Mouse (Mus musculus): ENCODE results near the gene Fosl1. TPM values are rescaled to one million over a fixed set of nuclear protein-coding genes. Genes with fewer than 3 reads are reported as not detected.

The Fosl1 gene
- polyA plus RNA-seq, 1 experiment = not detected

DNA sequence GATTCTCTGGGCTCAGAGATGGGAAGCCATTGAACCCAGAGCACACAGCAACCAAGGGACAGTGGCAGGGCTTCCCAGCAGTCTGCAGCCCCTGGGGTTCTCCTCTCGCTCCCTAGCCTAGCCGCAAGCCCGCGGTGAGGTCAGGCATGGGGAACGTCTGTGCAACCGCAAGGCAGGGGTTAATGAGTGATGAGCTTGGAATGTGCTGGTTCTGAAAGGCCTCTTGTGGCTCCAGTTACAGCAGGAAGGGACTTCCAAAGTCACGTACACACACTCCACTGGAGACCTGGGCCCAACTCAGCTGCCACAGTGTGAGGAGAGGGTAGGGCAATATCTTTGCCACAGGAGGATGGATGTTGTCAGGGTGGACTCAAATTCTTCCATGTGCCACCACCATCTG lies 2.4 kb upstream of the Fosl1 start:
- WGBS = 56% methylated on average over 7 of the region's 7 CpGs
- no peak overlapping the region for H3K4me3 ChIP-seq (replicated peaks; ENCODE audit: control insufficient read depth, low read depth, low read length)
- no peak for TF ChIP-seq CTCF (IDR thresholded peaks at IDR 0.05; ENCODE audit: control insufficient read depth, insufficient read depth, low read length)
- no peak for TF ChIP-seq POLR2A (IDR thresholded peaks at IDR 0.05; ENCODE audit: borderline replicate concordance, control insufficient read depth, low read depth, low read length)

DNA sequence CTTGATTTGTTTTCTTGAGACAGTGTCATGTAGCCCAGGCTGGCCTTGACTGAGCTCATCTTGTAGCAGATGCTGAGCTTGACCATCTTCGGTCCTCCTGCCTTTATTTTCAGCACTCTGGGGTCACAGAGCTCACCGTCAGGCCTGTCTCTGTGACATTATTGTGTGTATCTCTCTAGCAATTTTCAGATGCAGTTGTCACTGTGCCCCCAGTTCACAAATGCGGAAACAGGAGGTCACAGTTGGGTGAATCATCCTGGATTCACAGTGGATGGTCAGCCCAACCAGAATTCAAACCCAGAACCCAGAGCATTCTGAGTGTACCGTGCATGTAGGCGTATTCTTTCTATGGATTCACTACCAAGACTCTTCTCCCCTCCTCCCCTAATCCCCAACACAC lies 1.6 kb upstream of the Fosl1 start:
- TF ChIP-seq POLR2A (IDR thresholded peaks at IDR 0.05; ENCODE audit: borderline replicate concordance, control insufficient read depth, low read depth, low read length) (no peak), CTCF (IDR thresholded peaks at IDR 0.05; ENCODE audit: control insufficient read depth, insufficient read depth, low read length) (no peak)
- 90% methylated on average over 5 of the region's 5 CpGs for WGBS
- H3K27ac ChIP-seq (ENCODE audit: control insufficient read depth, insufficient read depth, low read depth, low read length, poor library complexity) = no peak overlapping the region
- no peak overlapping the region for H3K4me3 ChIP-seq (replicated peaks; ENCODE audit: control insufficient read depth, low read depth, low read length)
- H3K4me1 ChIP-seq (ENCODE audit: control insufficient read depth, insufficient read depth, low read length) = peaks cover 9% of the 10 kb centered on the region

More for the DNA sequence above, 2.4 kb upstream of the Fosl1 start:
- H3K4me1 ChIP-seq (ENCODE audit: control insufficient read depth, insufficient read depth, low read length) = peaks cover 9% of the 10 kb centered on the region
- H3K27ac ChIP-seq (ENCODE audit: control insufficient read depth, insufficient read depth, low read depth, low read length, poor library complexity) = no peak overlapping the region

DNA sequence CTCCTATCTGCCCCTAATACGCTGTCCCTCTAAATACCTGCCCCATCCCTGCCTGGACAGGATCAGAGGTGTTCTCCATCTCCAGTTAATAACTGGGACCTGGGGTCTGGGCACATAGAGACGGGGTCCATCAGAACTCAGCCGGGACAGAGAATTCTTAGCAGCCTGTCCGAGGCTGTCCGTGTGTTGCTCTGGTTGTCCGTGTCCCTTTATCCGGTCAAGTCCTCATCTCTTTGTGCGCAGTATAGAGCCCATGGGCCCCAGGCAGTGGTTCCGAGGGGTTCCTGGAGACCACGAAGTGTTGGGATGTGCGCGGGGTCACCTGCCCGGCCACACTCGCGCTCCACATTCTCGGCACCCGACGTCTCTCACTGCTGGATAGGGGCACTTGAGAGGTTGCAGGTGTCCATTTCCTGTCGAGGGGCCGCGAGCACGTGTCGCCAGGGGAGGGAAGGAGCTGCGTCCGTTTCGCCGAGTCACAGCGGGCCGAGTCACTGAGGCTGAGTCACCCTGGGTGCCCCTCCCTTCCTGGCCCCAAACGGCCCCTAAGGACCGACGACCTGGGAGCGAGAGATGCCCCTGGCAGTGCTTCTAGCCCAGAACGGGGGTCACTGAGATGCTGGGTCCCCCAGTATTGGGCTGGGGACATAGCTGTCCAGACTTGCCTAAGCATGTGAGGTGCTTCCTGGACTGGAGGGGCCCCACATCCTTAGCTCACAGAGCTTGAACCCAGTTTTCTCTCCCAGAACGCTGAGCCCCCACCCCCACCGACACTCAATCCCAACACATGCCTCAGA lies 1.2 kb downstream of the Fosl1 start:
- no peak for TF ChIP-seq CTCF (IDR thresholded peaks at IDR 0.05; ENCODE audit: control insufficient read depth, insufficient read depth, low read length)
- no peak for TF ChIP-seq POLR2A (IDR thresholded peaks at IDR 0.05; ENCODE audit: borderline replicate concordance, control insufficient read depth, low read depth, low read length)
- H3K27ac ChIP-seq (ENCODE audit: control insufficient read depth, insufficient read depth, low read depth, low read length, poor library complexity) = no peak overlapping the region
- 4% methylated on average over 36 of the region's 36 CpGs for WGBS
- H3K4me3 ChIP-seq (replicated peaks; ENCODE audit: control insufficient read depth, low read depth, low read length) = no peak overlapping the region
- H3K4me1 ChIP-seq (ENCODE audit: control insufficient read depth, insufficient read depth, low read length) = peaks cover 9% of the 10 kb centered on the region

DNA sequence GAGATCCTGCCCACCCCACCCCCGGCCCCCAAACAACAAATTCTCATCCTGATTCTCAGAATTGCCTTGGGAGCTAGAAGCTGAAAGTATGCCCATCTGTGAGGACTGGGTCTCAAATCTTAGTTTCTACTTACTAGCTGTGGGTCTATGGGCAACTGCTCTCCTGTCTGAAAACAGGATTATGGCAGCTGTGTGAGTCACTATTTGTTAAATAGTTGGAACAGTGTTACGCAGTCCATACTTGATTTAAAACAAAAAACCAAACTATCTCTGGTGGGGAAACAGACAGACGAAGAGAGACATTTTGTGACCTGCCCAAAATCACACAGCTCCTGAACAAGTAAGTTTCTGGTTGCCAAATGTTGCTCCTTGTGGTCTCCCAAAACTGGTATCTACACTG lies 2.3 kb downstream of the Fosl1 start:
- H3K4me1 ChIP-seq (ENCODE audit: control insufficient read depth, insufficient read depth, low read length) = peaks cover 9% of the 10 kb centered on the region
- no peak overlapping the region for H3K27ac ChIP-seq (ENCODE audit: control insufficient read depth, insufficient read depth, low read depth, low read length, poor library complexity)
- no peak overlapping the region for H3K4me3 ChIP-seq (replicated peaks; ENCODE audit: control insufficient read depth, low read depth, low read length)
- no peak for TF ChIP-seq CTCF (IDR thresholded peaks at IDR 0.05; ENCODE audit: control insufficient read depth, insufficient read depth, low read length)
- WGBS = 75% methylated on average over 3 of the region's 3 CpGs

DNA sequence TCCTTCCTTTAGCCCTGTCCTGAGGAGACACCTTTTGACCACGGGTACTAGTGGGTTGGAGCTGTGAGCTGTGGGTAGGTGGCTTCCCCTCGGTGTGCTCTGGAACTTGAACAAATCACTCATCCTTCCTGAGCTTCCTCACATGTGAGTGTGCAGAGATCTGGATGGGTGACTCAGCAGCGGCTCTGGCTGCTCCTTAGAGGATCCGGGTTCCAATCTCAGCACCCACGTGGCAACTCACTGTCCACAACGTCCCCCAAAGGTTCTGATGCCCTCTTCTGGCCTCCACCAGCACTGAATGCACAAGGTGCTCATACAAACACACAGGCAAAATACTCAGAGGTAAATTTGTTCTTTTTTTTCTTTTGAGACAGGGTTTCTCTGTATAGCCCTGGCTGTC lies 4.4 kb downstream of the Fosl1 start:
- peaks cover 5% of the 10 kb centered on the region for H3K4me1 ChIP-seq (ENCODE audit: control insufficient read depth, insufficient read depth, low read length)
- WGBS = 59% methylated on average over 6 of the region's 6 CpGs
- no peak overlapping the region for H3K27ac ChIP-seq (ENCODE audit: control insufficient read depth, insufficient read depth, low read depth, low read length, poor library complexity)
- H3K4me3 ChIP-seq (replicated peaks; ENCODE audit: control insufficient read depth, low read depth, low read length) = no peak overlapping the region
- TF ChIP-seq CTCF (IDR thresholded peaks at IDR 0.05; ENCODE audit: control insufficient read depth, insufficient read depth, low read length) = no peak
- TF ChIP-seq POLR2A (IDR thresholded peaks at IDR 0.05; ENCODE audit: borderline replicate concordance, control insufficient read depth, low read depth, low read length) = no peak

DNA sequence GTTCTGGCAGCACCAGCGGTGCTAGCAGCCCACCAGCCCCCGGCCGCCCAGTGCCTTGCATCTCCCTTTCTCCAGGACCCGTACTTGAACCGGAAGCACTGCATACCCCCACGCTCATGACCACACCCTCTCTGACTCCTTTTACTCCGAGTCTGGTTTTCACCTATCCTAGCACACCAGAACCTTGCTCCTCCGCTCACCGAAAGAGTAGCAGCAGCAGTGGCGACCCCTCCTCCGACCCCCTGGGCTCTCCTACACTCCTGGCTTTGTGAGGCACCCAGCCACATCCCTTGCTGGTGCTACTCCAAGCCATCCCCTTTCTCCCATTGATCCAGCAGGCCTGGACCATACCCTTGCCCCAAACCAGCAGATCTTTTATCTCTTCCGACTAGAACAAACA lies 7.7 kb downstream of the Fosl1 start:
- Histone ChIP-seq H3K4me1 (ENCODE audit: control insufficient read depth, insufficient read depth, low read length) (peaks cover 1% of the 10 kb centered on the region; the same call in 1 of the 2 replicates), H3K4me3 (replicated peaks; ENCODE audit: control insufficient read depth, low read depth, low read length) (no peak overlapping the region), H3K27ac (ENCODE audit: control insufficient read depth, insufficient read depth, low read depth, low read length, poor library complexity) (no peak overlapping the region)
- WGBS = 89% methylated on average over 12 of the region's 12 CpGs
- TF ChIP-seq CTCF (IDR thresholded peaks at IDR 0.05; ENCODE audit: control insufficient read depth, insufficient read depth, low read length) (no peak), POLR2A (IDR thresholded peaks at IDR 0.05; ENCODE audit: borderline replicate concordance, control insufficient read depth, low read depth, low read length) (no peak)

DNA sequence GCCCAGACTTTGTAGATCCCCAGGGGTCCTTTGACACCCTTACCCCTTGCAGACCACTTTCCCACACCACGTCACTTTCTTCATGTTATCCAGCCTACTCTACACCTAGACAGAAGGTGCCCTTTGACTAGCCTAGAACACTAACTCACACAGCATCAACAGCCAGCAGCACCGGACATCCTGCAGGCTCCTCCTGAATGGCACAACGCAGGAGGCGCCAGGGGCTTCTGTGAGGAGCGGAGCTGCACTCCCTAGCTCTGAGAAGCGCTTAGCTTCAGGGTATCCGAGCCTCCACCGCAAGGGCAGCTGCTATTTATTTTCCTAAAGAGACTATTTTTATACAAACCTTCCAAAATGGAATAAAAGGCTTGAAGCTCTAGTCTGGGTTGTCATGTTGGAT lies 8.2 kb downstream of the Fosl1 start:
- H3K4me3 ChIP-seq (replicated peaks; ENCODE audit: control insufficient read depth, low read depth, low read length) = no peak overlapping the region
- H3K4me1 ChIP-seq (ENCODE audit: control insufficient read depth, insufficient read depth, low read length) = peaks cover 1% of the 10 kb centered on the region; the same call in 1 of the 2 replicates
- TF ChIP-seq POLR2A (IDR thresholded peaks at IDR 0.05; ENCODE audit: borderline replicate concordance, control insufficient read depth, low read depth, low read length) (no peak), CTCF (IDR thresholded peaks at IDR 0.05; ENCODE audit: control insufficient read depth, insufficient read depth, low read length) (no peak)
- no peak overlapping the region for H3K27ac ChIP-seq (ENCODE audit: control insufficient read depth, insufficient read depth, low read depth, low read length, poor library complexity)
- 81% methylated on average over 8 of the region's 8 CpGs for WGBS

DNA sequence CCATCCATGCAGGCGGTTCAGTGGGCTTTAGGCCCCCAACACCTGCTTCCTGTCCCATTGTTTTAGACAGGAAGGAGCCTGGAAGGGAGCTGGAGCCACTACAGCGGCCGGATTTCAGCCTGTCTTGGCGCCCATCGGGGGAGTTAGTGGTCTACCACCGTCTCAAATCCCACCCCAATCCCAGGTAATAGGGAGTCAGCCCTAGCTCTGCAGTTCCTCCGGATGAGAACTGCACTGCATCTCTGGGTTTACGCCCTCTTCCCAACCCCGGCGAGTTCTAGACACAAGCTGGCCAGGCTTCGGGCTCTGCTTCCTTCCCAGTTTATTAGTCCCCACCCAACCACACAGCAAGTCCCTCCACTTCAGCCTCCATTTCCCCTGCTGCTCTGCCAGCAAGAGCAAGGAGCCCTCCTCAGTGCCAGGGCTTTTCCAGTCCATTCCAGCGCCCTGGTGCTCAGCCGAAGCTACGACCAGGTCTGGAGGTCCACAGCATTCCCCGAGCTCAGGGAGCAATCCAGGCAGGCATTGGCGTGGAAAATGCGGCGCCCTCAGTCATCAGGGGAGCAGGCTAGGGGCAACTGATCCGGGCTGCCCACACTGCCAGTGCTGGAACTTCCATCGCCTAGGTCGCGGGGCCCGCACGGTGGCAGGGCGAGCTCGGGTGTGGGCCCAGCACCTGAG lies 9.0 kb downstream of the Fosl1 start:
- peaks cover 1% of the 10 kb centered on the region; the same call in 1 of the 2 replicates for H3K4me1 ChIP-seq (ENCODE audit: control insufficient read depth, insufficient read depth, low read length)
- H3K27ac ChIP-seq (ENCODE audit: control insufficient read depth, insufficient read depth, low read depth, low read length, poor library complexity) = peak overlapping the region; percentile 86
- 1% methylated on average over 26 of the region's 26 CpGs for WGBS
- TF ChIP-seq POLR2A (IDR thresholded peaks at IDR 0.05; ENCODE audit: borderline replicate concordance, control insufficient read depth, low read depth, low read length) = no peak
- TF ChIP-seq CTCF (IDR thresholded peaks at IDR 0.05; ENCODE audit: control insufficient read depth, insufficient read depth, low read length) = no peak
- peak overlapping the region; percentile 61 for H3K4me3 ChIP-seq (replicated peaks; ENCODE audit: control insufficient read depth, low read depth, low read length)

Data from bone marrow, adult 2 months (tissue).